Mouse (Mus musculus) midbrain, embryonic 12.5 days (tissue): ENCODE results near the gene Fhod1. TPM values are rescaled to one million over a fixed set of nuclear protein-coding genes. Genes with fewer than 3 reads are reported as not detected.
A peak's percentile ranks its signal among the peaks of the same experiment; 100 is the strongest.

ENCODE experiments used
- ATAC-seq: fragments of 200-750 bp; cut with Nextera tagmentation; 2 replicates; pipeline ENCODE4 v1.8.0; 2017; ENCODE audit warnings: low read depth, moderate TSS enrichment, moderate library complexity; ENCODE audit not compliant: low FRiP score
- H3K27ac ChIP-seq: fragments of 300-500 bp; sonication (generic); replicated peaks from 2 replicates; pipeline ENCODE4 v1.5.1; 2016; ENCODE audit warnings: mild to moderate bottlenecking
- H3K27me3 ChIP-seq: fragments of 300-500 bp; sonication (generic); 2 replicates; pipeline ENCODE4 v1.6.1; 2016; ENCODE audit warnings: mild to moderate bottlenecking
- H3K36me3 ChIP-seq: fragments of 300-500 bp; sonication (generic); 2 replicates; pipeline ENCODE4 v1.6.1; 2016
- H3K4me1 ChIP-seq: fragments of 300-500 bp; sonication (generic); 2 replicates; pipeline ENCODE4 v1.6.1; 2016
- H3K4me2 ChIP-seq: fragments of 300-500 bp; sonication (generic); replicated peaks from 2 replicates; pipeline ENCODE4 v1.6.1; 2016; ENCODE audit warnings: mild to moderate bottlenecking, moderate library complexity
- H3K4me3 ChIP-seq: fragments of 300-500 bp; sonication (generic); 2 replicates; pipeline ENCODE4 v1.5.1; 2016; ENCODE audit warnings: mild to moderate bottlenecking
- H3K9ac ChIP-seq: fragments of 300-500 bp; sonication (generic); replicated peaks from 2 replicates; pipeline ENCODE4 v1.6.1; 2016; ENCODE audit warnings: mild to moderate bottlenecking, moderate library complexity
- H3K9me3 ChIP-seq: fragments of 300-500 bp; sonication (generic); 2 replicates; pipeline ENCODE4 v1.6.1; 2016; ENCODE audit warnings: mild to moderate bottlenecking
- WGBS: fragments of 180-500 bp; shearing (Covaris S2); methylation state at CpG from one replicate; pipeline ENCODE4 v1.1.7; 2016; 5-methylcytosine and 5-hydroxymethylcytosine counted together
- polyA plus RNA-seq: library from polyadenylated mRNA; unstranded; fragments of >200 nt; fragmentation: Nextera tagmentation; extraction: Ambion mirVana; gene quantifications from 2 replicates; pipeline ENCODE4 v1.2.1, GENCODE M21; 2016

The Fhod1 gene
- polyA plus RNA-seq, 1 experiment from 2014 or later: 2.0 TPM

- Histone ChIP-seq H3K36me3 (no peaks in the 10 kb centered on the region), H3K4me2 (peak overlapping the region; percentile 89), H3K9ac (peak overlapping the region; percentile 58), H3K4me1 (peaks cover 41% of the 10 kb centered on the region), H3K27me3 (peaks cover 25% of the 10 kb centered on the region), H3K4me3 (peak overlapping the region; percentile 57), H3K27ac (0 out of 2 replicates have a peak overlapping the region, but pooled peaks have one; percentile 49), H3K9me3 (no peaks in the 10 kb centered on the region)
- peak; percentile 24 for ATAC-seq
- WGBS: 2% methylated on average over 34 of the region's 34 CpGs
These were observed 934 bp downstream of the Fhod1 start for GRCm38 (mm10) chr8:105346611-105347427.

GRCm38 (mm10) chr8:105345061-105345975 is 2.4 kb downstream of the Fhod1 start:
- no peak for ATAC-seq
- 80% methylated on average over 7 of the region's 7 CpGs for WGBS
- Histone ChIP-seq H3K27me3 (peaks cover 18% of the 10 kb centered on the region), H3K36me3 (no peaks in the 10 kb centered on the region), H3K4me2 (no peak overlapping the region), H3K9me3 (no peaks in the 10 kb centered on the region), H3K9ac (peak overlapping the region; percentile 29), H3K4me3 (no peak overlapping the region), H3K27ac (no peak overlapping the region), H3K4me1 (peaks cover 37% of the 10 kb centered on the region)

- ATAC-seq: no peak
- no peak overlapping the region for H3K4me3 ChIP-seq
- no peaks in the 10 kb centered on the region for H3K9me3 ChIP-seq
- peaks cover 16% of the 10 kb centered on the region for H3K27me3 ChIP-seq
- 73% methylated on average over 8 of the region's 8 CpGs for WGBS
- no peaks in the 10 kb centered on the region for H3K36me3 ChIP-seq
- H3K9ac ChIP-seq: no peak overlapping the region
- H3K27ac ChIP-seq: no peak overlapping the region
- H3K4me1 ChIP-seq: peaks cover 24% of the 10 kb centered on the region
- no peak overlapping the region for H3K4me2 ChIP-seq
These were observed 3.8 kb downstream of the Fhod1 start for GRCm38 (mm10) chr8:105343791-105344574.

GRCm38 (mm10) chr8:105342768-105343167 is 5.0 kb downstream of the Fhod1 start:
- H3K27ac ChIP-seq: no peak overlapping the region
- no peak overlapping the region for H3K4me2 ChIP-seq
- H3K4me3 ChIP-seq: no peak overlapping the region
- 88% methylated on average over 4 of the region's 4 CpGs for WGBS
- H3K36me3 ChIP-seq: no peaks in the 10 kb centered on the region
- peaks cover 21% of the 10 kb centered on the region for H3K4me1 ChIP-seq
- no peak overlapping the region for H3K9ac ChIP-seq
- H3K9me3 ChIP-seq: no peaks in the 10 kb centered on the region
- no peak for ATAC-seq
- H3K27me3 ChIP-seq: peaks cover 16% of the 10 kb centered on the region

GRCm38 (mm10) chr8:105341399-105341798 is 6.4 kb downstream of the Fhod1 start:
- 0 out of 2 replicates have a peak, but pooled peaks cover 5% of the 10 kb centered on the region for H3K36me3 ChIP-seq
- no peak overlapping the region for H3K9ac ChIP-seq
- peaks cover 4% of the 10 kb centered on the region for H3K27me3 ChIP-seq
- no peak overlapping the region for H3K4me2 ChIP-seq
- no peak overlapping the region for H3K4me3 ChIP-seq
- no peaks in the 10 kb centered on the region for H3K9me3 ChIP-seq
- H3K27ac ChIP-seq: no peak overlapping the region
- H3K4me1 ChIP-seq: peaks cover 9% of the 10 kb centered on the region
- ATAC-seq: no peak
- WGBS: 62% methylated on average over 8 of the region's 8 CpGs

- Histone ChIP-seq H3K9me3 (no peaks in the 10 kb centered on the region), H3K27me3 (no peaks in the 10 kb centered on the region), H3K36me3 (peaks cover 12% of the 10 kb centered on the region; the same call in 1 of the 2 replicates), H3K4me2 (no peak overlapping the region), H3K9ac (no peak overlapping the region), H3K4me3 (no peak overlapping the region), H3K4me1 (no peaks in the 10 kb centered on the region), H3K27ac (no peak overlapping the region)
- no peak for ATAC-seq
- 82% methylated on average over 6 of the region's 6 CpGs for WGBS
These were observed 7.7 kb downstream of the Fhod1 start for GRCm38 (mm10) chr8:105339886-105340635.

GRCm38 (mm10) chr8:105338992-105339391 is 8.8 kb downstream of the Fhod1 start:
- 63% methylated on average over 4 of the region's 4 CpGs for WGBS

GRCm38 (mm10) chr8:105336373-105337130 is 11.2 kb downstream of the Fhod1 start:
- peak; percentile 53; the same call in 1 of the 2 replicates for ATAC-seq
- H3K36me3 ChIP-seq: peaks cover 39% of the 10 kb centered on the region

More at GRCm38 (mm10) chr8:105338992-105339391, 8.8 kb downstream of the Fhod1 start:
- Histone ChIP-seq H3K4me2 (no peak overlapping the region), H3K36me3 (peaks cover 22% of the 10 kb centered on the region), H3K4me1 (no peaks in the 10 kb centered on the region), H3K27ac (no peak overlapping the region), H3K9ac (no peak overlapping the region), H3K4me3 (no peak overlapping the region), H3K9me3 (no peaks in the 10 kb centered on the region), H3K27me3 (no peaks in the 10 kb centered on the region)
- ATAC-seq: no peak

GRCm38 (mm10) chr8:105332523-105332922 is 15.2 kb downstream of the Fhod1 start:
- no peak overlapping the region for H3K4me3 ChIP-seq
- H3K4me1 ChIP-seq: peaks cover 2% of the 10 kb centered on the region
- ATAC-seq: no peak
- no peak overlapping the region for H3K27ac ChIP-seq
- H3K4me2 ChIP-seq: no peak overlapping the region
- H3K9me3 ChIP-seq: no peaks in the 10 kb centered on the region
- H3K36me3 ChIP-seq: peaks cover 77% of the 10 kb centered on the region
- no peaks in the 10 kb centered on the region for H3K27me3 ChIP-seq
- WGBS: 78% methylated on average over 2 of the region's 2 CpGs
- no peak overlapping the region for H3K9ac ChIP-seq

More at GRCm38 (mm10) chr8:105336373-105337130, 11.2 kb downstream of the Fhod1 start:
- no peak overlapping the region for H3K27ac ChIP-seq
- H3K9ac ChIP-seq: no peak overlapping the region
- no peaks in the 10 kb centered on the region for H3K27me3 ChIP-seq
- no peak overlapping the region for H3K4me3 ChIP-seq
- H3K4me1 ChIP-seq: no peaks in the 10 kb centered on the region
- no peak overlapping the region for H3K4me2 ChIP-seq
- no peaks in the 10 kb centered on the region for H3K9me3 ChIP-seq
- WGBS: 45% methylated on average over 31 of the region's 32 CpGs

GRCm38 (mm10) chr8:105331931-105332330 is 15.8 kb downstream of the Fhod1 start:
- no peak for ATAC-seq
- 91% methylated on average over 9 of the region's 9 CpGs for WGBS
- no peaks in the 10 kb centered on the region for H3K9me3 ChIP-seq
- H3K27ac ChIP-seq: no peak overlapping the region
- H3K4me2 ChIP-seq: no peak overlapping the region
- H3K4me3 ChIP-seq: no peak overlapping the region
- peaks cover 8% of the 10 kb centered on the region for H3K4me1 ChIP-seq
- H3K9ac ChIP-seq: no peak overlapping the region
- H3K27me3 ChIP-seq: no peaks in the 10 kb centered on the region
- H3K36me3 ChIP-seq: peaks cover 77% of the 10 kb centered on the region
